Mouse (Mus musculus) heart, postnatal 0 days (tissue): Measurements from ENCODE around the gene Setd5. TPM values are rescaled to one million over a fixed set of nuclear protein-coding genes. Genes with fewer than 3 reads are reported as not detected.

Experiments used
- ATAC-seq: fragments of 200-750 bp; cut with Nextera tagmentation; 2 replicates; pipeline ENCODE4 v1.8.0; 2017; ENCODE audit warnings: low read depth, moderate number of reproducible peaks, moderate library complexity; ENCODE audit not compliant: insufficient read depth
- DNase-seq: peaks from one replicate; pipeline ENCODE4 v3.0.0-alpha.2; 2016; ENCODE audit warnings: low spot score
- H3K27ac ChIP-seq: fragments of 300-500 bp; sonication (generic); 2 replicates; pipeline ENCODE4 v1.5.1; 2014; ENCODE audit warnings: low read depth, mild to moderate bottlenecking
- H3K27me3 ChIP-seq: fragments of 300-500 bp; sonication (generic); 2 replicates; pipeline ENCODE4 v1.6.1; 2014; ENCODE audit warnings: low read length, mixed read lengths; ENCODE audit not compliant: control insufficient read depth, insufficient read depth
- H3K36me3 ChIP-seq: fragments of 300-500 bp; sonication (generic); replicated peaks from 2 replicates; pipeline ENCODE4 v1.6.1; 2014; ENCODE audit warnings: low read length, mixed read lengths; ENCODE audit not compliant: control insufficient read depth, insufficient read depth
- H3K4me1 ChIP-seq: fragments of 300-500 bp; sonication (generic); 2 replicates; pipeline ENCODE4 v1.6.1; 2014; ENCODE audit warnings: antibody characterized with exemption; ENCODE audit not compliant: control insufficient read depth, insufficient read depth
- H3K4me2 ChIP-seq: fragments of 300-500 bp; sonication (generic); 2 replicates; pipeline ENCODE4 v1.6.1; 2014; ENCODE audit warnings: low read depth, mild to moderate bottlenecking, low read length, moderate library complexity
- H3K4me3 ChIP-seq: fragments of 300-500 bp; sonication (generic); 2 replicates; pipeline ENCODE4 v1.5.1; 2014; ENCODE audit warnings: low read depth, low read length
- H3K9ac ChIP-seq: fragments of 300-500 bp; sonication (generic); replicated peaks from 2 replicates; pipeline ENCODE4 v1.6.1; 2014; ENCODE audit warnings: low read depth, low read length, mixed read lengths
- H3K9me3 ChIP-seq: fragments of 300-500 bp; sonication (generic); replicated peaks from 2 replicates; pipeline ENCODE4 v1.6.1; 2016; ENCODE audit warnings: low read length; ENCODE audit not compliant: control insufficient read depth
- CTCF ChIP-seq: IDR thresholded peaks from 2 replicates; pipeline ENCODE4 v1.5.1; 2016; ENCODE audit warnings: antibody characterized with exemption, control low read depth, low read depth
- EP300 ChIP-seq: IDR thresholded peaks from 2 replicates; pipeline ENCODE4 v1.6.1; 2016; ENCODE audit warnings: antibody characterized with exemption, low read depth
- WGBS: fragments of 180-500 bp; shearing (Covaris S2); extraction: QIAGEN DNeasy Blood & Tissue Kit; methylation state at CpG from one replicate; pipeline ENCODE4 v1.1.7; 2014; 5-methylcytosine and 5-hydroxymethylcytosine counted together
- polyA plus RNA-seq: library from polyadenylated mRNA; unstranded; fragments of >200 nt; fragmentation: Nextera tagmentation; extraction: Ambion mirVana; gene quantifications from 2 replicates; pipeline ENCODE4 v1.2.1, GENCODE M21; 2015
- total RNA-seq: library from RNA; depleted of rRNA; stranded (reverse); fragments of >200 nt; gene quantifications from 2 replicates; pipeline ENCODE4 v1.2.3, GENCODE M21; 2014; ENCODE audit warnings: low replicate concordance; rRNA removed

Setd5 gene
- total and polyA plus RNA-seq, 2 experiments from 2014 or later: 28.1 to 55.0 TPM

DNA sequence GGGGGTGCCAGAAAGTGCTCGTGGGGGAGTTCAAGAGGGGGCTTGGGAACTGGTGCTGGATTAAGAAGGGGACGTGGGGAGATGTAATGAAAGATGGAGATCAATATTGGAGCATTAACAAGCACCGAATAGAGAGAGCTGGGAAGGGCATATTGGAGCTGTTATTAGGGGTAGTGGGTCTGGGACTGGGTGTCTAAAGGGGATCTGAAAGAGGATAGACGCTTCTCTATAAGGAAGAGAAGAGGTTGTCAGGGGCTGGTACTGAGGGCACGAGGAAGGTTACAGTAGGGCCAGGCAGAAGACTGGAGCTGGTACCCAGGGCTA is 117.3 kb downstream of the Setd5 start:
- DNase-seq (no peak), ATAC-seq (no peak)
- Histone ChIP-seq H3K4me1 (peaks cover 7% of the 10 kb centered on the region; the same call in 1 of the 2 replicates), H3K9me3 (no peaks in the 10 kb centered on the region), H3K27ac (no peak overlapping the region), H3K4me2 (peak overlapping the region; percentile 62), H3K27me3 (peaks cover 48% of the 10 kb centered on the region), H3K9ac (no peak overlapping the region), H3K4me3 (peak overlapping the region; percentile 50), H3K36me3 (no peaks in the 10 kb centered on the region)
- 5% methylated on average over 5 of the region's 5 CpGs for WGBS
- TF ChIP-seq EP300 (no peak), CTCF (no peak)

DNA sequence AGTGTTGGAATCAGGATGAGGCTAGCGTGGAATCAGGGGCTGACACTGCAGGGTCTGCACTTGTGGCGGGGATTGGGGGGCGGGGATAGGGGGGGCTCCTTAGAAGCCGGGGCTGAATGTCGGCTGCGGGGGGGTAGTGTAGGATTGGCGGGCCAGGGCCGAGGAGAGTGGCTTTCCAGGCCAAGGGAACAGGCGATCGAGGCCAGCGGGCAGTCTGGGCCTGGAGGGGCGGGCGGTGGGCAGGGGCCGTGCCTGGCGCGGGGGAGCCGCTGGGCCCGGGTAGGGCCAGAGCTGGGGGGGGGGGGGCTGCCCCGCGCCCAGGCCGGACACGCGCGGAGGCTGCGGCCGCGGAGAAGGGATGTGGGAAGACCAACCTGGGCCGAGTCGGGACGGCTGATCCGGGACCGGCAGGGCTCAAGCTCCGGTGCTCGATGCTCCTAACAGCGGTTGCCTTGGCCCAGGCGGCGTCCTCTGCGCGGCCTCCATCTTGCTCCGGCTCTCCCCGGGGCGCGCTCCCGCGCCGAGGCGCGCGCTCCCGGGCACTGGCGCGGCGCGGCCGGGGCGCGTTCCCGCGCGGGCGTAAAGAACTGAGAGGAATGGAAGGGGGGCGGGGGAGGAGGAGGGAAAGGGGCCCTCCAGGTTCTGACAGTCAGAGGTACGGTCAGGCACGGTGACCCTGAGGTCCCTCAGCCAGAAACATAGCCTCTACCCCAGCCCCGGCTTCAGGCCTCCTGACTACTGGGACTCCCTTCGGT is 117.9 kb downstream of the Setd5 start, which contains the start of gene Lhfpl4:
Gene Lhfpl4, minus strand, starts transcription at position 544 of the 755 bp plus-strand sequence.
- Histone ChIP-seq H3K36me3 (no peaks in the 10 kb centered on the region), H3K27me3 (peaks cover 48% of the 10 kb centered on the region), H3K4me2 (peak within 1 kb of the TSS; percentile 62), H3K27ac (no peak within 1 kb of the TSS), H3K4me3 (peak within 1 kb of the TSS; percentile 50), H3K9ac (no peak within 1 kb of the TSS), H3K9me3 (no peaks in the 10 kb centered on the region), H3K4me1 (peaks cover 7% of the 10 kb centered on the region; the same call in 1 of the 2 replicates)
- no peak for TF ChIP-seq EP300
- no peak for TF ChIP-seq CTCF
- WGBS: 2% methylated on average over 37 of the region's 66 CpGs
- DNase-seq (no peak), ATAC-seq (no peak)

GRCm38 (mm10) chr6:113195596-113195992 is 118.4 kb downstream of the Setd5 start:
- no peaks in the 10 kb centered on the region for H3K36me3 ChIP-seq
- TF ChIP-seq CTCF: no peak
- no peak for TF ChIP-seq EP300
- peak overlapping the region; percentile 50; the same call in 1 of the 2 replicates for H3K4me3 ChIP-seq
- DNase-seq (no peak), ATAC-seq (no peak)
- H3K27me3 ChIP-seq: peaks cover 48% of the 10 kb centered on the region
- H3K9me3 ChIP-seq: no peaks in the 10 kb centered on the region
- peaks cover 7% of the 10 kb centered on the region; the same call in 1 of the 2 replicates for H3K4me1 ChIP-seq
- 14% methylated on average over 9 of the region's 9 CpGs for WGBS
- H3K9ac ChIP-seq: no peak overlapping the region
- peak overlapping the region; percentile 62; the same call in 1 of the 2 replicates for H3K4me2 ChIP-seq
- no peak overlapping the region for H3K27ac ChIP-seq

Other genes starting within 250 kb of the Setd5 start
- gene Srgap3, start 130.1 kb upstream of the Setd5 start, total RNA-seq: 0.70 TPM in 1 of 2 replicates, not detected in the other
- 0.19 and 0.33 TPM in 2 replicates for gene Srgap3, start 130.1 kb upstream of the Setd5 start, polyA plus RNA-seq
- 22.6 and 29.8 TPM in 2 replicates for gene Thumpd3, start 31.1 kb upstream of the Setd5 start, total RNA-seq
- 28.3 and 28.8 TPM in 2 replicates for gene Thumpd3, start 31.1 kb upstream of the Setd5 start, polyA plus RNA-seq
- 0.38 TPM in 1 of 2 replicates, not detected in the other for gene Lhfpl4, start 118.0 kb downstream of the Setd5 start, total RNA-seq
- gene Lhfpl4, start 118.0 kb downstream of the Setd5 start, polyA plus RNA-seq: 0.22 and 0.25 TPM in 2 replicates
- gene Mtmr14, start 160.5 kb downstream of the Setd5 start, total RNA-seq: 26.9 and 49.5 TPM in 2 replicates
- gene Mtmr14, start 160.5 kb downstream of the Setd5 start, polyA plus RNA-seq: 14.3 and 17.5 TPM in 2 replicates
- gene Cpne9, start 204.9 kb downstream of the Setd5 start, total RNA-seq: not detected in 2 replicates
- 0.04 TPM in 1 of 2 replicates, not detected in the other for gene Cpne9, start 204.9 kb downstream of the Setd5 start, polyA plus RNA-seq
- gene Brpf1, start 229.8 kb downstream of the Setd5 start, total RNA-seq: 15.2 and 16.8 TPM in 2 replicates
- 5.1 and 6.4 TPM in 2 replicates for gene Brpf1, start 229.8 kb downstream of the Setd5 start, polyA plus RNA-seq
- gene Ogg1, start 249.6 kb downstream of the Setd5 start, total RNA-seq: 8.0 and 12.6 TPM in 2 replicates
- gene Ogg1, start 249.6 kb downstream of the Setd5 start, polyA plus RNA-seq: 6.4 and 7.0 TPM in 2 replicates